Mouse (Mus musculus) gastrocnemius, adult 18-20 months (tissue): ENCODE results near the gene Cfap61. TPM values are rescaled to one million over a fixed set of nuclear protein-coding genes. Genes with fewer than 3 reads are reported as not detected.

Source experiments
- DNase-seq: peaks from one replicate; pipeline ENCODE4 v3.0.0; 2021; ENCODE audit warnings: low spot score
- total RNA-seq, 2 experiments: library from RNA; stranded (reverse); gene quantifications; 2 replicates each; pipeline ENCODE4 v1.2.3; 2021

The Cfap61 gene
- total RNA-seq, 2 experiments from 2014 or later: not detected

- DNase-seq: no peak
Observed at GRCm38 (mm10) chr2:146010816-146011215, 76.2 kb downstream of the Cfap61 start.

DNA sequence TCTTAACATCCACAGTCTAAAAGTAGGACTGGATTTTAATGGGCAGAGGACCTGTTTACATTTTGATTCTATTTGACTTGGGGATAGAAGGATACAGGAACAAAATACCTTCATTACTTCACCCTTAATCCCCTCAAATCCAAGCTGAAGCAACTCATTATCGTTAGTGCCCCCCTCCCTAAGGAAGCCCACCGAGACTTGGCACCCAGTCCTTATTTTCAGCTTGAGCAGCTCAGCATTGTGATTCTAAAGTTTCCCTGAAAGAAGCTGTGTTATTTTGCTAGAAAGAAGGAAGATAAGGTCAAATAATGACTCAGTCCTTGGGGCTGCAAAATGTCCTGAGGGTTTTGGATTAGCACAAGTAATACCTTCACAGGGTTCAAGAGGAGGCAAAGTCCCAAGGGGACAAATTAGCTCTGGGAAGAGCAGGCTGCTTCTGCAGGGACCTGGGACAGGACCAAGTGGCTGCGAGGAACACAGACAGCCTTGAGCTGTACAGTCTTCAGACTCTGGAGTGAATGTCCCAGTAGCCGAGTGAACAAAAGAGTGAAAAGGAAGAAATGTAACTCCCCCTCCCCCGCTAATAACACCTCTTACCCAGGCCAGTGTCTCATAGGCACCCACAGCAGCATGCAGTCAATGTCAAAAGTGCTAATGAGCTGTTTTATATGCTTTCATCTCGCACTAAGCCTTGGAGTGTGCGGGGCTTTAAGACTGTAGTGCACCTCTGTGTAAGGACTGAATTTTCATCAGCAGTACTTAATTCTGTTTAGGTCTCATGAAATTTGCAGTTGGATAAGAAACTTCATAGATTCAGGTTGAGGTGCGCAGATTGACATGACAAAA, 81.0 kb downstream of the Cfap61 start:
- no peak for DNase-seq

DNA sequence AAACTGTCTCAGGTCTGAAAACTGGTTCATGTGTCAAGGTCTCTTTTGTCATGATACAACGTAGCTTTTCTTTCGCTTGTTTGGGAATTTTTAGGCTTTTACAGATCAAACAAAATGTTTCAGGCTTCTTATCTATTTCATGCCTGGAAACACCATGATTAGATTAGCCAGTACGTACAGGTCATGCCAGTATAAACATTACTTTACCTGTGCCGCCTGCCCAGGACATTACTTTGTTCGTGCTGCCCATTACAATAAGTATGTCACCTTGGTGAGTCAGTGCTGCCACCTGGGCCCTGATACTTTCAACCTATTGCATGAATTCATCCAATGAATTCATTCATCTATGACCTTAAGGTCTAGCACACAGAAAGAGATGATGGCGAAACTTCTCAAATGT, 88.3 kb downstream of the Cfap61 start:
- no peak for DNase-seq

- no peak for DNase-seq
Observed at GRCm38 (mm10) chr2:146043640-146044039, 109.1 kb downstream of the Cfap61 start.

- DNase-seq: no peak
Observed at GRCm38 (mm10) chr2:146044926-146045890, 110.6 kb downstream of the Cfap61 start.

- no peak for DNase-seq
Observed at GRCm38 (mm10) chr2:146047691-146048090, 113.1 kb downstream of the Cfap61 start.

DNA sequence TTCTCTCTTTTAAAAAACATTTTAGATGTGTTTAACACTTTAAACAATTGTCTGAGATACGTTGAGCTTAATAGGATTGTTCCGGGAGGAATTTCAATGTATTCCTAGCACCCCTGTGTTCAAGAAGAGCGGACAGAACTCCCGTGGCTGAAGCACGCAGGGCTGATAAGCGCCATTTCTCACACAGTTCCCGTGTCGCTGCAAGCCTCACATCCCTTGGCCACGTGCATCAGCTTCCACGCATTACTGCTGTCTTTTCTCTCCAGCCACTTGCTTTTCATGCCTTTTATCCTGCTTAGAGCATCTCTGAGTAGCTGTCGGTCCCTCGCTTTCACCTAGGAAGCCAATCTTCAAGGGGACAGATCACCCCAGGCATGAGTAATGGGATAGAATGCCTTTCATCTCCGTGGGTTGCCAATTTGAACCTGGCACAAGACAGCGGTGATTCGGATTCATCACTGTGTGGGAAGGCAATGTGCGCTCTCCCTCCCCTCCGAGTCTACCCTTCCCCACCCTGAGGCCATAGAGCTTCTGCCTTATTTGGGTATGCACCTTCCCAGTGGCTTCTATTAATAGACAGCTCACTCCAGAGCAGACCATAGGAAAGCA, 113.7 kb downstream of the Cfap61 start:
- no peak for DNase-seq

DNA sequence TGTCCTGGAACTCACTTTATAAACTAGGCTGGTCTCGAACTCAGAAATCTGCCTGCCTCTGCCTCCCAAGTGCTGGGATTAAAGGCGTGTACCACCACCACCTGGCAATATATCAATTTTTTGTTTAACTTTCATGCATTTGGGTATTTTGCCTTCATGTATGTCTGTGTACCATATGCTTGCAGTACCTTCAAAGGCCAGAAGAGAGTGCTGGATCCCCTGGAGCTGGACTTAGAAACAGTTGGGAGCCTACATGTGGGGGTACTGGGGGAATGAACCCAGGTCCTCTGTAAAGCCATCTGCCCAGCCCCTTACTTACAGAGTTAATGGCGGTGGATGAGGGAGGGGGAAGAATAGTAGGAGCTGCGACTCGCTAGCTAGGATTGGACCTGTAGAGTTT, 114.8 kb downstream of the Cfap61 start:
- no peak for DNase-seq

- no peak for DNase-seq
Observed at GRCm38 (mm10) chr2:146050069-146050468, 115.5 kb downstream of the Cfap61 start.

DNA sequence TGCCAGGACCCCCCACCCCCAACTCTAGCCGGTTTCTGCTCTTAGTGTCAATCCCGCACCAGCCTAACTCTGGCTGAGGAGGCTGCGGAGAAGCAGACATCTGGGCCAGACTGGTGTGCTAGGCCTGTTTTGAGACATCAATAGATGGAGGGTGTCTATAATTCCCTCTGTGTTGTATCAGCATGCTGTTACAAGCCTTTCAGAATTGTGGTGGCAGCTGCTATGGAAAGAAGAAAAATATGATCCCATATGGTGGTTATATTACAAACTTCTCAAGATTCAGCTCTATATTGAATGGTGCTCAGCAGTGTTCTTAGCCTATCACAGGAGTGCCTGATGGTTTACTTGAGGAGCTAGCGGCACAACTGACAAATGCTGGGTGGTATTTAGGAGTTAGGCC, 116.8 kb downstream of the Cfap61 start:
- DNase-seq: no peak

DNA sequence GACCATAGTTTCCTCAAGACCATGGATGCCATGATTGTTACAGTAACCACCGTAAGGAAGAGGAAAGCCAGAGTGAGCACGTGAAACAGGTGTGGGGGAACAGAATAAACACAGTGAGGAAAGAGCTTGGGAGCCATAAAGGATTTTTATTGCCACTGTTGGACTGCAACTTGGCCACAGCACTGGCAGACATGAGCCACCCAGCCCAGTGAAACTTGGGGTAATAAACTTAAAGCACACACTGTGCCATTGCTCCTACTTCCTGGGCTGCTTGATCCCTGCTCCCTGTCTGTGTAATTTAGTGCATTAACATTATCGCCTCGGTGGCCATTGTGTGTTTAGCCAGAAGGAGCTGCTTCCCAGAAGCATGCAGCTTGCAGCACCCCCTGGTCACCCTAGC, 122.5 kb downstream of the Cfap61 start:
- DNase-seq: no peak

DNA sequence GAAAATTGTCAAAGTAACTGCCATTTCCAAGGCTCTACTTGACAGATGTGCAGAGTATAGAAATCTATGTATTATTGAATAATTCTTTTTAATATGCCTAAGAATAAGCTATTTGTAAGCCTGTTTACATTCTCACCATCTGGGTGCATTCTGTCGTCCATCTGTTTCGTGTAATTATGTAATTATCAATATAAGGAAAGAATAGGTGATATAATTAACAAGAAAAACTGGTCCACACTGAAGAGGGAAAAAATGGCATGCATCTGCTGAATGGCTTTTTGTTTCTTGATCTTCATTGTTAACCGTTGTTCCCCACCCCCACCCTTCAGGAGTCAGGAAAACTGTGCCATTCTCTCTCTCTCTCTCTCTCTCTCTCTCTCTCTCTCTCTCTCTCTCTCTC, 124.2 kb downstream of the Cfap61 start:
- DNase-seq: no peak

- no peak for DNase-seq
Observed at GRCm38 (mm10) chr2:146061421-146062300, 127.1 kb downstream of the Cfap61 start.

- DNase-seq: no peak
Observed at GRCm38 (mm10) chr2:146062330-146063092, 127.9 kb downstream of the Cfap61 start.

GRCm38 (mm10) chr2:146063093-146064074, 128.8 kb downstream of the Cfap61 start:
- DNase-seq: no peak

- no peak for DNase-seq
Observed at GRCm38 (mm10) chr2:146067364-146067763, 132.8 kb downstream of the Cfap61 start.

- DNase-seq: no peak
Observed at GRCm38 (mm10) chr2:146073300-146073699, 138.7 kb downstream of the Cfap61 start.

- DNase-seq: no peak
Observed at GRCm38 (mm10) chr2:146077117-146077516, 142.5 kb downstream of the Cfap61 start.

- DNase-seq: no peak
Observed at GRCm38 (mm10) chr2:146080282-146080681, 145.7 kb downstream of the Cfap61 start.
